Mouse (Mus musculus) CH12.LX (cell line): ENCODE data around the gene Iqsec3. TPM values are rescaled to one million over a fixed set of nuclear protein-coding genes. Genes with fewer than 3 reads are reported as not detected.

Experiments
- DNase-seq: peaks from one replicate; pipeline ENCODE4 v3.0.0-alpha.2; 2013; ENCODE audit errors: extremely low read depth
- H3K27ac ChIP-seq: 2 replicates; pipeline ENCODE4 v1.5.1; 2012; ENCODE audit warnings: low read depth, mild to moderate bottlenecking, control low read depth, moderate library complexity; ENCODE audit not compliant: insufficient read depth
- H3K27me3 ChIP-seq: replicated peaks from 2 replicates; pipeline ENCODE3; 2012; ENCODE audit warnings: inconsistent platforms
- H3K36me3 ChIP-seq, 2 experiments: replicated peaks in 1 of 2; 2 replicates each; pipeline versions ENCODE3 to v1.6.1; 2012; ENCODE audit warnings: inconsistent platforms in 1 of 2, low read length in 1 of 2, mild to moderate bottlenecking in 1 of 2, mixed read lengths in 1 of 2, moderate library complexity in 1 of 2; ENCODE audit not compliant: control insufficient read depth in 1 of 2, insufficient read depth in 1 of 2
- H3K4me1 ChIP-seq, 2 experiments: 2 replicates each; pipeline ENCODE4 v1.6.1; 2012; ENCODE audit warnings: inconsistent platforms in 1 of 2, moderate library complexity in 1 of 2; ENCODE audit not compliant: insufficient read depth in 2 of 2, control insufficient read depth in 1 of 2
- H3K4me2 ChIP-seq: 2 replicates; pipeline ENCODE4 v1.6.1; 2012; ENCODE audit warnings: low read depth, mild to moderate bottlenecking, control low read depth; ENCODE audit not compliant: poor library complexity, insufficient read depth, severe bottlenecking
- H3K4me3 ChIP-seq, 3 experiments: fragments of 150-350 bp in 1 of 3; sonication (generic) in 1 of 3; replicated peaks in 1 of 3; 2 replicates each; pipeline versions ENCODE3 to v1.5.1; 2011 to 2012; ENCODE audit warnings: low read depth in 2 of 3, low read length in 2 of 3, mild to moderate bottlenecking in 2 of 3, moderate library complexity in 2 of 3, control low read depth in 1 of 3, improper control_type of control experiment in 1 of 3, inconsistent platforms in 1 of 3, mixed read lengths in 1 of 3; ENCODE audit not compliant: poor library complexity in 1 of 3
- H3K79me2 ChIP-seq: replicated peaks from 2 replicates; pipeline ENCODE4 v1.6.1; 2012; ENCODE audit warnings: mild to moderate bottlenecking, moderate library complexity; ENCODE audit not compliant: control insufficient read depth, poor library complexity, insufficient read depth, severe bottlenecking; ENCODE audit errors: extremely low read depth
- H3K9ac ChIP-seq: 2 replicates; pipeline ENCODE4 v1.6.1; 2012; ENCODE audit warnings: low read depth, mild to moderate bottlenecking, control low read depth, moderate library complexity; ENCODE audit not compliant: insufficient read depth
- H3K9me3 ChIP-seq: replicated peaks from 2 replicates; pipeline ENCODE3; 2012; ENCODE audit warnings: low read length, inconsistent platforms, mixed read lengths
- CTCF ChIP-seq, 2 experiments: IDR thresholded peaks in 1 of 2; conservative IDR thresholded peaks in 1 of 2; 2 replicates each; pipeline ENCODE4 v1.5.1; 2011 to 2012; ENCODE audit warnings: low read depth in 2 of 2, low read length in 2 of 2, improper control_type of control experiment in 1 of 2, inconsistent platforms in 1 of 2, mild to moderate bottlenecking in 1 of 2, moderate library complexity in 1 of 2
- E2F4 ChIP-seq: IDR thresholded peaks from 2 replicates; pipeline ENCODE4 v1.6.1; 2011; ENCODE audit warnings: low read depth, low read length, improper control_type of control experiment; ENCODE audit not compliant: insufficient replicate concordance
- ELF1 ChIP-seq: IDR thresholded peaks from 2 replicates; pipeline ENCODE4 v1.6.1; 2014; ENCODE audit warnings: low read depth, mild to moderate bottlenecking, inconsistent platforms, low read length, improper control_type of control experiment
- EP300 ChIP-seq: IDR thresholded peaks from 2 replicates; pipeline ENCODE4 v1.6.1; 2011; ENCODE audit warnings: low read length, improper control_type of control experiment
- GABPA ChIP-seq: IDR thresholded peaks from 2 replicates; pipeline ENCODE4 v1.6.1; 2012; ENCODE audit warnings: low read depth, low read length, improper control_type of control experiment, inconsistent platforms; ENCODE audit not compliant: insufficient replicate concordance
- HCFC1 ChIP-seq: IDR thresholded peaks from 2 replicates; pipeline ENCODE4 v1.6.1; 2012; ENCODE audit warnings: low read depth, mild to moderate bottlenecking, inconsistent platforms, low read length, improper control_type of control experiment
- MEF2A ChIP-seq: IDR thresholded peaks from 2 replicates; pipeline ENCODE4 v1.6.1; 2014; ENCODE audit warnings: low read depth, mild to moderate bottlenecking, inconsistent platforms, low read length, improper control_type of control experiment, borderline replicate concordance
- MYC ChIP-seq: IDR thresholded peaks from 2 replicates; pipeline ENCODE4 v1.6.1; 2011; ENCODE audit warnings: low read depth, mild to moderate bottlenecking, improper control_type of control experiment, low read length
- NRF1 ChIP-seq: IDR thresholded peaks from 2 replicates; pipeline ENCODE4 v1.6.1; 2014; ENCODE audit warnings: low read depth, mild to moderate bottlenecking, inconsistent platforms, low read length, improper control_type of control experiment, moderate library complexity
- PAX5 ChIP-seq: IDR thresholded peaks from 2 replicates; pipeline ENCODE4 v1.6.1; 2012; ENCODE audit warnings: low read length, inconsistent platforms, mixed read lengths
- RCOR1 ChIP-seq: conservative IDR thresholded peaks from 2 replicates; pipeline ENCODE4 v1.6.1; 2012; ENCODE audit warnings: low read depth, mild to moderate bottlenecking, inconsistent platforms, low read length, improper control_type of control experiment
- SIN3A ChIP-seq: IDR thresholded peaks from 2 replicates; pipeline ENCODE4 v1.6.1; 2012; ENCODE audit warnings: low read length, improper control_type of control experiment, inconsistent platforms
- SMC3 ChIP-seq: IDR thresholded peaks from 2 replicates; pipeline ENCODE4 v1.6.1; 2011; ENCODE audit warnings: low read depth, low read length, improper control_type of control experiment
- UBTF ChIP-seq: IDR thresholded peaks from 2 replicates; pipeline ENCODE4 v1.6.1; 2012; ENCODE audit warnings: low read depth, mild to moderate bottlenecking, inconsistent platforms, low read length, improper control_type of control experiment, moderate library complexity
- USF1 ChIP-seq: IDR thresholded peaks from 2 replicates; pipeline ENCODE4 v1.6.1; 2014; ENCODE audit warnings: low read depth, mild to moderate bottlenecking, inconsistent platforms, low read length, improper control_type of control experiment
- ZC3H11A ChIP-seq: IDR thresholded peaks from 2 replicates; pipeline ENCODE4 v1.6.1; 2012; ENCODE audit warnings: low read depth, mild to moderate bottlenecking, inconsistent platforms, low read length, improper control_type of control experiment
- ZMIZ1 ChIP-seq: IDR thresholded peaks from 2 replicates; pipeline ENCODE4 v1.6.1; 2012; ENCODE audit warnings: low read depth, mild to moderate bottlenecking, inconsistent platforms, low read length, improper control_type of control experiment
- dilution Hi-C: fragments of 300-500 bp; cut with MboI; formaldehyde crosslinking; loops from 2 replicates; pipeline ENCODE4 v1.14.3; 2020; ENCODE audit warnings: low sequenced_read_pairs; ENCODE audit not compliant: extremely low pct_unique_long_range_greater_than_20kb, extremely low pct_ligation_motif_present
- in situ Hi-C: fragments of 300-500 bp; cut with MboI; formaldehyde crosslinking; loops from 3 replicates; pipeline ENCODE4 v1.14.3; 2019; ENCODE audit warnings: low sequenced_read_pairs, low pct_ligation_motif_present, low pct_unique_long_range_greater_than_20kb, mixed read lengths
- polyA plus RNA-seq: library from polyadenylated mRNA; unstranded; fragments of >175 nt; gene quantifications from 2 replicates; pipeline ENCODE4 v1.2.1, GENCODE M21; 2012; ENCODE audit warnings: low read depth; ENCODE audit not compliant: insufficient read length
- total RNA-seq, 2 experiments: library from RNA; depleted of rRNA; stranded (reverse); fragments of 300-350 nt in 1 of 2; fragments of >200 nt in 1 of 2; gene quantifications; 2 replicates each; pipeline ENCODE4 v1.2.3; 2012 to 2014

Gene Iqsec3
- total and polyA plus RNA-seq, 3 experiments: not detected

- DNase-seq: no peak
- Histone ChIP-seq H3K9me3 (no peaks in the 10 kb centered on the region), H3K27me3 (peaks cover 94% of the 10 kb centered on the region), H3K9ac (no peak overlapping the region), H3K4me3 (no peak overlapping the region), H3K4me2 (no peak overlapping the region), H3K4me1 (peaks cover 0 to 11% of the 10 kb centered on the region in 2 experiments; a peak in 2 of 4 replicates), H3K36me3 (no peaks in the 10 kb centered on the region), H3K79me2 (no peaks in the 10 kb centered on the region), H3K27ac (no peak overlapping the region)
- no peak for TF ChIP-seq EP300
- no peak for TF ChIP-seq ELF1
- TF ChIP-seq MEF2A: no peak
- no peak for TF ChIP-seq USF1
- TF ChIP-seq CTCF (conservative IDR thresholded peaks at IDR 0.05 in 1 of 2, IDR thresholded peaks at IDR 0.05 in 1 of 2; ENCODE audit: low read depth in 2 of 2, low read length in 2 of 2): no peak
- dilution Hi-C loops (no loop called here), in situ Hi-C loops (no loop called here)
Observed at GRCm38 (mm10) chr6:121380576-121380975, 92.9 kb downstream of the Iqsec3 start.

- no peak for DNase-seq
- Histone ChIP-seq H3K79me2 (no peaks in the 10 kb centered on the region), H3K4me1 (peaks cover 0 to 7% of the 10 kb centered on the region in 2 experiments; a peak in 2 of 4 replicates), H3K4me2 (no peak overlapping the region; the same call in 1 of the 2 replicates), H3K36me3 (no peaks in the 10 kb centered on the region), H3K9ac (no peak overlapping the region), H3K27ac (no peak overlapping the region), H3K4me3 (no peak overlapping the region), H3K9me3 (no peaks in the 10 kb centered on the region), H3K27me3 (peaks cover 76% of the 10 kb centered on the region)
- TF ChIP-seq NRF1 (no peak), SMC3 (no peak), PAX5 (no peak), SIN3A (no peak), MYC (no peak), HCFC1 (no peak), GABPA (no peak), ELF1 (no peak), ZC3H11A (no peak), RCOR1 (no peak), UBTF (no peak), ZMIZ1 (no peak), E2F4 (no peak)
- dilution Hi-C loops: no loop called here
- in situ Hi-C loops: no loop called here
Observed at GRCm38 (mm10) chr6:121378256-121378655, 95.2 kb downstream of the Iqsec3 start.
